Mouse (Mus musculus) adrenal gland, postnatal 25 days (tissue): ENCODE results near the gene 2410015M20Rik. TPM values are rescaled to one million over a fixed set of nuclear protein-coding genes. Genes with fewer than 3 reads are reported as not detected.
"Not testable (repeated sequence)": the region's sequence is repeated elsewhere in the genome, so short reads cannot be mapped to it uniquely, and the experiment has no call there.

Source experiments
- DNase-seq: peaks from one replicate; pipeline ENCODE4 v3.0.0; 2021; ENCODE audit warnings: mixed read lengths
- long read RNA-seq: library from polyadenylated mRNA; stranded (forward); transcript quantifications from one replicate; pipeline ENCODE4 v2.0.0, GENCODE M21; 2021
- total RNA-seq: library from RNA; stranded (reverse); gene quantifications from 2 replicates; pipeline ENCODE4 v1.2.3, GENCODE M21; 2021

Gene 2410015M20Rik
- 303 and 325 TPM in 2 replicates for total RNA-seq
- long read RNA-seq, transcript 2410015M20Rik-201 (4 exons, 755 nt): major isoform, 131 of 146 reads
- long read RNA-seq, partial matches to known transcripts: 3 of 146 reads
- long read RNA-seq, other reads (novel, unspliced or antisense): 12 of 146 reads

- peak; percentile 89 for DNase-seq
Measured at GRCm38 (mm10) chr17:56609452-56610171, at the start of gene 2410015M20Rik. Gene 2410015M20Rik (minus strand): TSS chr17:56609771.

GRCm38 (mm10) chr17:56656171-56656570 lies 46.6 kb upstream of the 2410015M20Rik start:
- no peak for DNase-seq

- DNase-seq: peak; percentile 18
Measured at GRCm38 (mm10) chr17:56655311-56655710, 45.7 kb upstream of the 2410015M20Rik start.

- no peak for DNase-seq
Measured at GRCm38 (mm10) chr17:56654771-56655170, 45.2 kb upstream of the 2410015M20Rik start.

- DNase-seq: no peak
Measured at GRCm38 (mm10) chr17:56651801-56652200, 42.2 kb upstream of the 2410015M20Rik start.

- DNase-seq: no peak
Measured at GRCm38 (mm10) chr17:56647546-56647945, 38.0 kb upstream of the 2410015M20Rik start.

- DNase-seq: no peak
Measured at GRCm38 (mm10) chr17:56643237-56643636, 33.7 kb upstream of the 2410015M20Rik start.

- no peak for DNase-seq
Measured at GRCm38 (mm10) chr17:56634023-56634422, 24.5 kb upstream of the 2410015M20Rik start.

- no peak for DNase-seq
Measured at GRCm38 (mm10) chr17:56631807-56632206, 22.2 kb upstream of the 2410015M20Rik start.

GRCm38 (mm10) chr17:56629800-56630781 lies 20.5 kb upstream of the 2410015M20Rik start:
- DNase-seq: not testable (repeated sequence)

- no peak for DNase-seq
Measured at GRCm38 (mm10) chr17:56627530-56628277, 18.1 kb upstream of the 2410015M20Rik start, which contains the start of gene Catsperd. Gene Catsperd (plus strand): TSS chr17:56628143.

- DNase-seq: peak; percentile 96
Measured at GRCm38 (mm10) chr17:56626754-56627470, 17.3 kb upstream of the 2410015M20Rik start, which contains the start of gene Lonp1. Gene Lonp1 (minus strand): TSS chr17:56626887.

GRCm38 (mm10) chr17:56626260-56626659 lies 16.7 kb upstream of the 2410015M20Rik start:
- no peak for DNase-seq

- peak; percentile 55 for DNase-seq
Measured at GRCm38 (mm10) chr17:56625495-56625894, 15.9 kb upstream of the 2410015M20Rik start.

- no peak for DNase-seq
Measured at GRCm38 (mm10) chr17:56617628-56618027, 8.1 kb upstream of the 2410015M20Rik start.

GRCm38 (mm10) chr17:56616725-56617124 lies 7.2 kb upstream of the 2410015M20Rik start:
- DNase-seq: no peak

- DNase-seq: no peak
Measured at GRCm38 (mm10) chr17:56615792-56616191, 6.2 kb upstream of the 2410015M20Rik start.

- no peak for DNase-seq
Measured at GRCm38 (mm10) chr17:56615136-56615784, 5.7 kb upstream of the 2410015M20Rik start.

- peak; percentile 54 for DNase-seq
Measured at GRCm38 (mm10) chr17:56614391-56615135, 5.0 kb upstream of the 2410015M20Rik start.

- not testable (repeated sequence) for DNase-seq
Measured at GRCm38 (mm10) chr17:56613893-56614292, 4.3 kb upstream of the 2410015M20Rik start.
